Mouse (Mus musculus) layer of hippocampus, postnatal 10 days (tissue): ENCODE results near the gene Rpl36al. TPM values are rescaled to one million over a fixed set of nuclear protein-coding genes. Genes with fewer than 3 reads are reported as not detected.

Experiments used
- DNase-seq, 2 experiments: peaks; one replicate each; pipeline ENCODE4 v3.0.0; 2021; ENCODE audit warnings: low spot score in 2 of 2
- microRNA-seq, 2 experiments: library from miRNA; unstranded; fragments of <30 nt; microRNA quantifications; one replicate each; pipeline ENCODE4 v1.2.0; 2021
- total RNA-seq, 2 experiments: library from RNA; stranded (reverse); gene quantifications; 2 replicates each; pipeline ENCODE4 v1.2.3; 2021

The Rpl36al gene
- total RNA-seq, 2 experiments from 2014 or later = 243 to 248 TPM

GRCm38 (mm10) chr12:69159578-69159940, 24.3 kb downstream of the Rpl36al start:
- no peak for DNase-seq

DNA sequence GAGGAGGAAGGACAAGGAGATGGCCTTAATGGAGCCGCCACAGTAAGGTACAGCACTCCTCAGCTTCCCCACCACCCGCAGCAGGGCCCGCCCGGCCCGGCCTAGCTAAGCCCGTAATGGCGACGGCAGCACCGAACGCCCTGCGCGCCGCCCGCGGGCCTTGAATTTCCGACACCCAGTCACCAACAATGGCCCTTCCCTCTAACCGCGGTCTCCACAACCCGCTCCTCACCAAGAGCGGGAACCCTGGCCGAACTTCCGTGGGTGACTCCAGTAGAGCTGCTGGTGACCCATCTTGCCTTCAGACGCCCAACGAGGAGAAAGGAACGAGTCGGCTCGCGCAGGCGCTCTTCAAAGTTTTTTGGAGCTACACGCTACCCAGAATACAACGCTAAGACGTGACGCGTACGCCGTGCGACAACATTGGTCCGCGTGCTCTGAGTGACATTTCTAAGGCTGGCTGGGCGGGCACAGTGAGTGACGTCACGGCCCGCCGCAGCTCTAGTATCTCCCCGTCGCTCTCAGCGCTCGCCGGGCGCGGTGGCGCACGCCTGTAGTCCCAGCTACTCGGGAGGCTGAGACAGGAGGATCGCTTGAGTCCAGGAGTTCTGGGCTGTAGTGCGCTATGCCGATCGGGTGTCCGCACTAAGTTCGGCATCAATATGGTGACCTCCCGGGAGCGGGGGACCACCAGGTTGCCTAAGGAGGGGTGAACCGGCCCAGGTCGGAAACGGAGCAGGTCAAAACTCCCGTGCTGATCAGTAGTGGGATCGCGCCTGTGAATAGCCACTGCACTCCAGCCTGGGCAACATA, 24.9 kb downstream of the Rpl36al start, which contains the start of gene Rps29:
TSS of gene Rps29 (minus strand) at position 422 of the 813 bp plus-strand sequence.
- DNase-seq = peak; percentile 96 to 97

DNA sequence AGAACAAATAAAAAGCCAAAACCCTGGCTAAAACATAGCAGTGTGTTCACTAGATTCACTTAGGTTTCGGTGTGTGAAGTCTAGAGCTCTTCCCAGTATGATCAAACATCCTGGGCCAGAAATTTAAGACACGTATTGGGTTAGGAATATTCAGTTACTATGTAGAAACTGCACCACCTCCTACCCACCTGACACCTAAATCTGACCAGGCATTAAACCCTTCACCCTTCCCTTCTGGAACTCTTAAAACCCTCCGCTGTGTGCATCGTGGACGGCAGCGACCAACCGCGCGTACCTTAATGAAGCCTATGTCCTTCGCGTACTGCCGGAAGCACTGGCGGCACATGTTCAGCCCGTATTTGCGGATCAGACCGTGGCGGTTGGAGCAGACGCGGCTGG, 25.5 kb downstream of the Rpl36al start:
- DNase-seq = no peak

- no peak for DNase-seq
These were observed 26.8 kb downstream of the Rpl36al start for GRCm38 (mm10) chr12:69157107-69157506.

DNA sequence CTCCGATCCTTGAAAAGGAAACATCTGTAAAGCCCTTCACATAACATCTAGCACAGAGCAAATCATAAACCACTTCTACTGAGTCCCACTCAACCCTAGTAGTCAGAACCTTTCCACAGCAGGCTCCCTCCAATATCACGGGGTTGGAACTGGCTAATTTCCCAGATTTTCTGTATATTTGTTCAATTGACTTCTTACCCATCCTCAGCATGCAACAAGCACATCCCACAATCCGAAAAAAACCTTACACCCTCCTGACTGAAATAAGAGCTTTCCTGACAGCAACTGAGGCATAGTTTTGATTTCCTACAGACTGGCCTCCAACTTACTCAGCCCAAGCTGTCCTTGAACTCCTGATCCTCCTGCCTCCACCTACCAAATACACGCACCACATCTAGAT, 27.4 kb downstream of the Rpl36al start:
- no peak for DNase-seq

DNA sequence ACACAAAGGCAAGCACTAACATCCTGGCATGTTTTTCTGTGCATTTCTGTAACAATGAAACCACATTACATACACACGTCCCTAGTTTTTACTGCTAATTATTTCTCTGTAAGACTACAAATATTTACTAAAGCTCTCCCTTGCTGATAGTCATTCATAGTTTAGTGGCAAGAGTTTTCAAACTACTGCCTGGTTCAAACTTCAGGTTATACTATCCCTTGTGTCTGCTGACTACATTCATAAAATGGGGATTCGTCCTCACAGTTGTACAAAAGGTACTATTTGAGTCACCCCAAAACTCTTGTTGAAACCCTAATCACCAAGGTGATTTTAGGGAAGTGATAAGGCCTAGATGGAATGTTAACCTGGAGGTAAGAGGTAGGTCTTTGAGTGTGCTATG, 28.0 kb downstream of the Rpl36al start:
- no peak for DNase-seq

GRCm38 (mm10) chr12:69150049-69150448, 33.8 kb downstream of the Rpl36al start:
- no peak for DNase-seq

DNA sequence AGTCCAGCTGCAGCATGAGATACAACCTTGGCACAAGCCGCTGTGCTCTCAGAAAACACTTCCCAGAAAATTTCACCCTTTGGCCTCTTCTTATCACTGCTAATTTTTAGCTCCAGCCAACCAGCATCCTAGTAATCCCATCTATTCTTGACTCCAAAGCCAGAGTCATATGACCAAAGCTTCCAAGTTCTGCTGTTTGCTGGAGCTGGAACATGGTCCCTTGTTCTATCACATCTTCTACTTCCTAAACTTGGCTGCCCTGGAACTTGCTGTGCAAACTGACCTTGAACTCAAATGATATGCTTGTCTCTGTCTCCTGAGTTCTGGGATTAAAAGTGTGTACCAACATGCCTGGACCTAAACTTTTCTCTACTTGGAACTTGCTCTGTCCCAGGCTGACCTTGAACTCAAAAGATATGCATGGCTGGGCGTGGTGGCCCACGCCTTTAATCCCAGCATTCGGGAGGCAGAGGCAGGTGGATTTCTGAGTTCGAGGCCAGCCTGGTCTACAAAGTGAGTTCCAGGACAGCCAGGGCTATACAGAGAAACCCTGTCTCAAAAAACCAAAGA, 36.6 kb downstream of the Rpl36al start:
- DNase-seq = no peak

- DNase-seq = no peak
These were observed 40.4 kb downstream of the Rpl36al start for GRCm38 (mm10) chr12:69143460-69143859.

- no peak for DNase-seq
These were observed 44.0 kb downstream of the Rpl36al start for GRCm38 (mm10) chr12:69139841-69140240.

DNA sequence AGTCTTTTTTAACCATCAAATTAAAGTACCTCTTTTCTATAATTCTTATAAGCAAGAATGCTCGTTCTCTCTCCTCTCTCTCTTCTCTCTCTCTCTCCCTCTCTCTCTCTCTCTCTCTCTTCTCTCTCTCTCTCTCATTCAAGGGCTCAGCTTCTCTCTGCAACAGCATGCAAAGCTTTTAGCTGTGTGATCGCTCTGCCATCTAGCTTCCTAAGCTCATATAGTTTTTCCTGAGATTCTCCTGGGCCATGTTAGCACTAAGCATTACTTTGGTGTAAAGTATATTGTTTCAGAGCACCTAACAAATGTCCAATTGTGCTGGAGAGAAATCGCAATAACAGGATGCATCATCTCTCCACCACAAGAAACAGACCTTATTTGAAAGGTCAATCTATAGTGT, 44.7 kb downstream of the Rpl36al start:
- no peak for DNase-seq

Small RNAs within 50 kb of the gene (microRNA-seq; reads per million reads assigned to microRNA genes)
- gene Gm47287 (0 reads per million in 2 experiments), gene Gm47295 (1.2 to 1.8 reads per million in 2 experiments)

Other genes starting within 250 kb of the Rpl36al start
- gene Rps29, start 24.9 kb downstream of the Rpl36al start, total RNA-seq = 1,000 to 10,000 TPM; 1,110 to 1,201 TPM
- under 1 TPM; 0.80 to 0.85 TPM for gene Lrr1, start 15.3 kb downstream of the Rpl36al start, total RNA-seq
- gene Mgat2, start 74 bp upstream of the Rpl36al start, total RNA-seq = 10 to 100 TPM; 34.9 to 35.3 TPM
- 1 to 10 TPM; 4.0 to 6.5 TPM for gene Gm49383, start 13.0 kb upstream of the Rpl36al start, total RNA-seq
- gene Dnaaf2, start 14.3 kb upstream of the Rpl36al start, total RNA-seq = 1 to 10 TPM; 2.5 to 2.6 TPM
- 1 to 10 TPM; 6.5 TPM for gene Gm49384, start 20.2 kb upstream of the Rpl36al start, total RNA-seq
- 1 to 10 TPM; 1.0 to 1.3 TPM for gene Pole2, start 44.1 kb upstream of the Rpl36al start, total RNA-seq
- gene Klhdc1, start 57.1 kb upstream of the Rpl36al start, total RNA-seq = 10 to 100 TPM; 14.2 to 16.2 TPM
- gene Klhdc2, start 112.6 kb upstream of the Rpl36al start, total RNA-seq = 100 to 1,000 TPM; 132 to 134 TPM
- gene Nemf, start 173.1 kb upstream of the Rpl36al start, total RNA-seq = 10 to 100 TPM; 44.7 to 52.6 TPM
- 10 to 100 TPM; 64.8 to 69.0 TPM for gene Arf6, start 188.1 kb upstream of the Rpl36al start, total RNA-seq
- gene Gm9887, start 188.4 kb upstream of the Rpl36al start, total RNA-seq = 1 to 10 TPM; 1.2 to 1.5 TPM